Mouse (Mus musculus): ENCODE results near the gene Dtx1. TPM values are rescaled to one million over a fixed set of nuclear protein-coding genes. Genes with fewer than 3 reads are reported as not detected.

The Dtx1 gene
- polyA plus RNA-seq, 1 experiment from 2014 or later, result 0.54 TPM

DNA sequence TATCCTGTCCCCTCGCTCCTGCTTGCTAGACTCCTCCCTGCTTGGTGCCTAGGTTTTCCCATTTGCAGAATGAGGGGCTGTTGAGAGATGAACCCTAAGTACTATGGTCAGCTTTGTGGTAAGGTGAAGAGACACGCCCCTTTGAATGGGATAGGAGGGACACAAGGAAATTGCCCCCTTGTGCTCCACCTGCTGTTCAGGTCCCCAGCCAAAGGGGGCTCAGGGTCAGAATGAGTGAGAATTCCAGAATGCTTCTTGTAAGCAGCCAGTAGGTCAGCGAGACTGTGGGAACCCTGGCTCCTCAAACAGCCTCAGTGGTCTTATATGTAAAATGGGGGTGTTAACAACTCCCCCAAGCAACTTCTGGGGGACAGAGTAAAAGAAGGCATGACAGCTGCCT is 13.5 kb downstream of the Dtx1 start:
- 59% methylated on average over 3 of the region's 3 CpGs for WGBS
- Histone ChIP-seq H3K9me3 (ENCODE audit: control insufficient read depth, low read length) (no peaks in the 10 kb centered on the region), H3K27me3 (ENCODE audit: control insufficient read depth, insufficient read depth, low read length) (peaks cover 85% of the 10 kb centered on the region), H3K36me3 (ENCODE audit: control insufficient read depth, insufficient read depth, low read length) (no peaks in the 10 kb centered on the region), H3K4me3 (ENCODE audit: control insufficient read depth in 1 of 2, insufficient read depth in 1 of 2, low read depth in 1 of 2, low read length in 2 of 2) (no peak overlapping the region), H3K4me1 (ENCODE audit: control insufficient read depth in 2 of 2, insufficient read depth in 2 of 2, low read length in 2 of 2) (no peaks in the 10 kb centered on the region), H3K9ac (ENCODE audit: low read length) (no peak overlapping the region), H3K27ac (replicated peaks in 1 of 2; ENCODE audit: control insufficient read depth in 1 of 2, insufficient read depth in 1 of 2, low read depth in 2 of 2, low read length in 2 of 2) (no peak overlapping the region), H3K4me2 (ENCODE audit: low read length) (no peak overlapping the region)
- no peak for ATAC-seq (ENCODE audit: insufficient number of reproducible peaks, insufficient read depth, low FRiP score, low read depth)

DNA sequence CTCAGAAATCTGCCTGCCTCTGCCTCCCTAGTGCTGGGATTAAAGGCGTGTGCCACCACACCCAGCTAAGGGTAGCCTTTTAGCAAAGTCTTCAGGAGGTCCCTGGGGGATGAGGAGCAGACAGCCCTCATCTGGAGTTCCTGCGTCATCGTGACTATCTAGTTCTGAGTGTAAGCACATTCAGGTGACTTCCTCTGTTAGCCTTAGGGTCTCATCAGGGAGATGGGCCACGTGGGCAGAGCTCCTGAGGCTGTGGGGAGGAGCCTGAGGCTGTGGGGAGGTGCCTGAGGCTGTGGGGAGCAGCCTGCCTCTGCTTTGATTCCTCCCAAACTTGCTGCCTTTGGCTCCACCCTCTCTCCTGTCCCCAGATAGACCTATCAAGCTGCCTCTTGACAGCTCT is 14.9 kb downstream of the Dtx1 start:
- Histone ChIP-seq H3K27me3 (ENCODE audit: control insufficient read depth, insufficient read depth, low read length) (peaks cover 91% of the 10 kb centered on the region), H3K4me3 (ENCODE audit: control insufficient read depth in 1 of 2, insufficient read depth in 1 of 2, low read depth in 1 of 2, low read length in 2 of 2) (no peak overlapping the region), H3K27ac (replicated peaks in 1 of 2; ENCODE audit: control insufficient read depth in 1 of 2, insufficient read depth in 1 of 2, low read depth in 2 of 2, low read length in 2 of 2) (no peak overlapping the region), H3K4me2 (ENCODE audit: low read length) (no peak overlapping the region), H3K9me3 (ENCODE audit: control insufficient read depth, low read length) (no peaks in the 10 kb centered on the region), H3K9ac (ENCODE audit: low read length) (no peak overlapping the region), H3K4me1 (ENCODE audit: control insufficient read depth in 2 of 2, insufficient read depth in 2 of 2, low read length in 2 of 2) (no peaks in the 10 kb centered on the region), H3K36me3 (ENCODE audit: control insufficient read depth, insufficient read depth, low read length) (no peaks in the 10 kb centered on the region)
- ATAC-seq (ENCODE audit: insufficient number of reproducible peaks, insufficient read depth, low FRiP score, low read depth), result no peak
- WGBS, result 56% methylated on average over 4 of the region's 4 CpGs

DNA sequence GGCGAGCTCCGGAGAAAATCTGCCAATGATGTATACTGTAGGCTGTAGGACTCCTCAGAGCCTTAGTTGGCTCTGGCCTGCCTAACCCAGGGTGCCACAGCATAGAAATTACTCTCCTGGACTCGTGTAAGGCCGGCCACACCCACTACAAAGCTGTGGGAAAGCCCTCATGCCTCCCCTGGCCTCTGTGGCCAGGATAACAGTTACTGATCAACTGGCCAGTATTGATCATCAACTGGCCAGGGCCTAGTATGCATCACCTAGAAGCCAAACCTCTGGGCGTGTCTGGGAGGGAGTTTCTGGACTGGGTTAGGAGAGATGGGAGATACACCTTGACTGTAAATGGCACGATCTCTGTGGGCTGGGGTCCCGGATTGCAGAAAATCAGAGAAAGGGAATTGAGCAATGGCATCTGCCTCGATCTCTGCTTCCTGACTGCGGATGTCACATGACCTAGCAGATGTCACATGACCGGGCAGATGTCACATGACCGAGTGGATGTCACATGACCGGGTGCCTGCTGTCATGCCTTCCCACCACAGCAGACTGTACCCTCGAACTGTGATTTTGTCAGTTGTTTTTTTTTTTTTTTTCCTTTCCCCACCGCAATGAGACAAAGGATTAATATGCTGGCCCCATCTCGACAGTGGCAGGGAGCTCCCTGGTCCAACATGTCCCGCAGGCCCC is 15.5 kb downstream of the Dtx1 start:
- Histone ChIP-seq H3K4me2 (ENCODE audit: low read length) (no peak overlapping the region), H3K36me3 (ENCODE audit: control insufficient read depth, insufficient read depth, low read length) (no peaks in the 10 kb centered on the region), H3K27me3 (ENCODE audit: control insufficient read depth, insufficient read depth, low read length) (peaks cover 94% of the 10 kb centered on the region), H3K9me3 (ENCODE audit: control insufficient read depth, low read length) (no peaks in the 10 kb centered on the region), H3K9ac (ENCODE audit: low read length) (no peak overlapping the region), H3K27ac (replicated peaks in 1 of 2; ENCODE audit: control insufficient read depth in 1 of 2, insufficient read depth in 1 of 2, low read depth in 2 of 2, low read length in 2 of 2) (no peak overlapping the region), H3K4me1 (ENCODE audit: control insufficient read depth in 2 of 2, insufficient read depth in 2 of 2, low read length in 2 of 2) (no peaks in the 10 kb centered on the region), H3K4me3 (ENCODE audit: control insufficient read depth in 1 of 2, insufficient read depth in 1 of 2, low read depth in 1 of 2, low read length in 2 of 2) (no peak overlapping the region)
- ATAC-seq (ENCODE audit: insufficient number of reproducible peaks, insufficient read depth, low FRiP score, low read depth), result no peak
- 69% methylated on average over 16 of the region's 16 CpGs for WGBS

DNA sequence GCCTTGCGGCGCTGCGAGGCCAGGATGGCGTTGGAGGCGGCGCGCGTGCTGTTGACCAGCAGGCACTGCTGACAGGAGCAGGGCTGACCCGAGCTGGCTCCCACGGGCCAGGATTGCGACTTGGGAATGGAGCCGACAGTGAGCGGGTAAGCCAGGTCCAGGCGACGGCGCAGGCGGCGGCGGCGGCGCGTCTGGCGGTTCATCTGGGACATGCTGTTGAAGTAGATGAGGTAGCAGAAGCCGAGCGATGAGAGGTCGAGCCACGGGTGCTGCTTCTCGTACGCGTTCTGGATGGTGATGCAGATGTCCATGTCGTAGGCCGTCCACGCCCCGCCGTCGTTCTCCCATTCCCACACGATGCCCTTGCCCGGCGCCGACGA is 17.0 kb downstream of the Dtx1 start:
- no peak for ATAC-seq (ENCODE audit: insufficient number of reproducible peaks, insufficient read depth, low FRiP score, low read depth)
- no peak overlapping the region for H3K27ac ChIP-seq (replicated peaks in 1 of 2; ENCODE audit: control insufficient read depth in 1 of 2, insufficient read depth in 1 of 2, low read depth in 2 of 2, low read length in 2 of 2)
- 3% methylated on average over 41 of the region's 41 CpGs for WGBS
- no peaks in the 10 kb centered on the region for H3K36me3 ChIP-seq (ENCODE audit: control insufficient read depth, insufficient read depth, low read length)
- peaks cover 91% of the 10 kb centered on the region for H3K27me3 ChIP-seq (ENCODE audit: control insufficient read depth, insufficient read depth, low read length)
- H3K4me3 ChIP-seq (ENCODE audit: control insufficient read depth in 1 of 2, insufficient read depth in 1 of 2, low read depth in 1 of 2, low read length in 2 of 2), result peak overlapping the region in 1 of 2 experiments; percentile 24; a peak in 2 of 4 replicates
- H3K9me3 ChIP-seq (ENCODE audit: control insufficient read depth, low read length), result no peaks in the 10 kb centered on the region
- peak overlapping the region; percentile 44 for H3K4me2 ChIP-seq (ENCODE audit: low read length)
- no peaks in the 10 kb centered on the region for H3K4me1 ChIP-seq (ENCODE audit: control insufficient read depth in 2 of 2, insufficient read depth in 2 of 2, low read length in 2 of 2)
- no peak overlapping the region for H3K9ac ChIP-seq (ENCODE audit: low read length)

- Histone ChIP-seq H3K4me1 (ENCODE audit: control insufficient read depth in 2 of 2, insufficient read depth in 2 of 2, low read length in 2 of 2) (no peaks in the 10 kb centered on the region), H3K4me3 (ENCODE audit: control insufficient read depth in 1 of 2, insufficient read depth in 1 of 2, low read depth in 1 of 2, low read length in 2 of 2) (peak overlapping the region in 1 of 2 experiments; percentile 24; a peak in 2 of 4 replicates), H3K36me3 (ENCODE audit: control insufficient read depth, insufficient read depth, low read length) (no peaks in the 10 kb centered on the region), H3K9ac (ENCODE audit: low read length) (no peak overlapping the region), H3K9me3 (ENCODE audit: control insufficient read depth, low read length) (no peaks in the 10 kb centered on the region), H3K27ac (replicated peaks in 1 of 2; ENCODE audit: control insufficient read depth in 1 of 2, insufficient read depth in 1 of 2, low read depth in 2 of 2, low read length in 2 of 2) (no peak overlapping the region), H3K27me3 (ENCODE audit: control insufficient read depth, insufficient read depth, low read length) (peaks cover 88% of the 10 kb centered on the region), H3K4me2 (ENCODE audit: low read length) (peak overlapping the region; percentile 44)
- 10% methylated on average over 33 of the region's 38 CpGs for WGBS
- ATAC-seq (ENCODE audit: insufficient number of reproducible peaks, insufficient read depth, low FRiP score, low read depth), result no peak
Measured at GRCm38 (mm10) chr5:120693931-120694694, 17.6 kb downstream of the Dtx1 start.

- Histone ChIP-seq H3K27ac (replicated peaks in 1 of 2; ENCODE audit: control insufficient read depth in 1 of 2, insufficient read depth in 1 of 2, low read depth in 2 of 2, low read length in 2 of 2) (no peak overlapping the region), H3K4me2 (ENCODE audit: low read length) (no peak overlapping the region), H3K27me3 (ENCODE audit: control insufficient read depth, insufficient read depth, low read length) (peaks cover 68% of the 10 kb centered on the region), H3K9ac (ENCODE audit: low read length) (no peak overlapping the region), H3K4me3 (ENCODE audit: control insufficient read depth in 1 of 2, insufficient read depth in 1 of 2, low read depth in 1 of 2, low read length in 2 of 2) (no peak overlapping the region), H3K4me1 (ENCODE audit: control insufficient read depth in 2 of 2, insufficient read depth in 2 of 2, low read length in 2 of 2) (no peaks in the 10 kb centered on the region), H3K36me3 (ENCODE audit: control insufficient read depth, insufficient read depth, low read length) (no peaks in the 10 kb centered on the region), H3K9me3 (ENCODE audit: control insufficient read depth, low read length) (no peaks in the 10 kb centered on the region)
- no peak for ATAC-seq (ENCODE audit: insufficient number of reproducible peaks, insufficient read depth, low FRiP score, low read depth)
- WGBS, result 70% methylated on average over 19 of the region's 19 CpGs
Measured at GRCm38 (mm10) chr5:120692034-120692433, 19.7 kb downstream of the Dtx1 start.

- H3K4me3 ChIP-seq (ENCODE audit: control insufficient read depth in 1 of 2, insufficient read depth in 1 of 2, low read depth in 1 of 2, low read length in 2 of 2), result no peak overlapping the region
- H3K9me3 ChIP-seq (ENCODE audit: control insufficient read depth, low read length), result no peaks in the 10 kb centered on the region
- H3K4me1 ChIP-seq (ENCODE audit: control insufficient read depth in 2 of 2, insufficient read depth in 2 of 2, low read length in 2 of 2), result no peaks in the 10 kb centered on the region
- H3K9ac ChIP-seq (ENCODE audit: low read length), result no peak overlapping the region
- no peak overlapping the region for H3K4me2 ChIP-seq (ENCODE audit: low read length)
- no peaks in the 10 kb centered on the region for H3K36me3 ChIP-seq (ENCODE audit: control insufficient read depth, insufficient read depth, low read length)
- ATAC-seq (ENCODE audit: insufficient number of reproducible peaks, insufficient read depth, low FRiP score, low read depth), result no peak
- peaks cover 52% of the 10 kb centered on the region for H3K27me3 ChIP-seq (ENCODE audit: control insufficient read depth, insufficient read depth, low read length)
- WGBS, result 49% methylated on average over 4 of the region's 4 CpGs
- no peak overlapping the region for H3K27ac ChIP-seq (replicated peaks in 1 of 2; ENCODE audit: control insufficient read depth in 1 of 2, insufficient read depth in 1 of 2, low read depth in 2 of 2, low read length in 2 of 2)
Measured at GRCm38 (mm10) chr5:120690417-120690816, 21.3 kb downstream of the Dtx1 start.
